Mouse (Mus musculus) heart, embryonic 15.5 days (tissue): Measurements from ENCODE around the gene Mphosph10. TPM values are rescaled to one million over a fixed set of nuclear protein-coding genes. Genes with fewer than 3 reads are reported as not detected.

Experiments
- ATAC-seq: fragments of 200-750 bp; cut with Nextera tagmentation; replicated peaks from 2 replicates; pipeline ENCODE4 v1.8.0; 2017; ENCODE audit warnings: low read depth, moderate TSS enrichment; ENCODE audit not compliant: insufficient number of reproducible peaks, insufficient read depth, low FRiP score
- H3K27ac ChIP-seq: fragments of 300-500 bp; sonication (generic); 2 replicates; pipeline ENCODE4 v1.5.1; 2015; ENCODE audit warnings: mild to moderate bottlenecking, inconsistent platforms
- H3K27me3 ChIP-seq: fragments of 300-500 bp; sonication (generic); 2 replicates; pipeline ENCODE4 v1.6.1; 2015; ENCODE audit warnings: inconsistent platforms
- H3K36me3 ChIP-seq: fragments of 300-500 bp; sonication (generic); 2 replicates; pipeline ENCODE4 v1.6.1; 2015; ENCODE audit warnings: mild to moderate bottlenecking, inconsistent platforms
- H3K4me1 ChIP-seq: fragments of 300-500 bp; sonication (generic); replicated peaks from 2 replicates; pipeline ENCODE4 v1.6.1; 2015; ENCODE audit warnings: inconsistent platforms
- H3K4me2 ChIP-seq: fragments of 300-500 bp; sonication (generic); 2 replicates; pipeline ENCODE4 v1.6.1; 2015; ENCODE audit warnings: inconsistent platforms, mild to moderate bottlenecking, moderate library complexity
- H3K4me3 ChIP-seq: fragments of 300-500 bp; sonication (generic); 2 replicates; pipeline ENCODE4 v1.5.1; 2015; ENCODE audit warnings: mild to moderate bottlenecking, inconsistent platforms
- H3K9ac ChIP-seq: fragments of 300-500 bp; sonication (generic); 2 replicates; pipeline ENCODE4 v1.6.1; 2015; ENCODE audit warnings: mild to moderate bottlenecking, inconsistent platforms
- H3K9me3 ChIP-seq: fragments of 300-500 bp; sonication (generic); replicated peaks from 2 replicates; pipeline ENCODE4 v1.6.1; 2016; ENCODE audit warnings: inconsistent platforms
- whole genome bisulfite sequencing: fragments of 180-500 bp; shearing (Covaris S2); methylation state at CpG from one replicate; pipeline ENCODE4 v1.1.7; 2015; ENCODE audit warnings: mixed read lengths; 5-methylcytosine and 5-hydroxymethylcytosine counted together
- polyA plus RNA-seq: library from polyadenylated mRNA; unstranded; fragments of >200 nt; fragmentation: Nextera tagmentation; extraction: Ambion mirVana; gene quantifications from 2 replicates; pipeline ENCODE4 v1.2.1, GENCODE M21; 2015

The Mphosph10 gene
- polyA plus RNA-seq, 1 experiment from 2014 or later, result 21.9 TPM

DNA sequence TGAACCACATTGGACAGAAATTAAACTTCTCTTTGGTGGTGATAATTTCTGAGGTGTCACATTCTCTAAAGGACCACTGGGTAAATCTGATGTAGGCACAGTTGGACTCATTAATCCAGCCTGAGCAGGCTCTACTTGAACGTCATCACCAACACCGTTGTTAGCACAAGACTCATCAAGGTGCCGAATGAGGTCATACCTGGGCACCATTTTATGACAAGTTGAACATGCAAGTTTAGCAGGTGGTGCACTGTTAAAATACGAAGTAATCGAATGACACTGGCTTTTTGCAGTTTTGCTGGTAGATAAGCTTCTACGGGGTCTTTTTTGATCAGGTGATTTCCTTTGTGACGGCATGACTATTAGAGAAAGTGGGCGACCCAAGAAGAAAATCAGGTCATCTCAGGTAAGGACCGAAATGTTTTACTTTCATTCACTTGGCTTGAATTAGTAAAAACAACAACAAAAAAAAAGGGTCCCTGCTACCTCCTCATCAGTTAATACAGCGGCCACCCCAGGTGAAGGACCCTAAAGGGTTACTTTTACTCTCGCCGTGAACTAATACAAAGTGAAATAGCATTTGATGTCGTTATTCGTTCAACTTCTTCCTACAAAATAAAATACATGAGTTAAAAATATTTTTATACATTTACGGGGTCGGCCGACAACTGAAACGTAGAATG lies 18.8 kb downstream of the Mphosph10 start:
- Histone ChIP-seq H3K9me3 (no peaks in the 10 kb centered on the region), H3K4me3 (peak overlapping the region; percentile 80), H3K4me2 (peak overlapping the region; percentile 74), H3K9ac (peak overlapping the region; percentile 82), H3K27me3 (no peaks in the 10 kb centered on the region), H3K27ac (peak overlapping the region; percentile 98), H3K36me3 (peaks cover 20% of the 10 kb centered on the region), H3K4me1 (peaks cover 6% of the 10 kb centered on the region; the same call in 1 of the 2 replicates)
- no peak for ATAC-seq
- 10% methylated on average over 18 of the region's 18 CpGs for WGBS

DNA sequence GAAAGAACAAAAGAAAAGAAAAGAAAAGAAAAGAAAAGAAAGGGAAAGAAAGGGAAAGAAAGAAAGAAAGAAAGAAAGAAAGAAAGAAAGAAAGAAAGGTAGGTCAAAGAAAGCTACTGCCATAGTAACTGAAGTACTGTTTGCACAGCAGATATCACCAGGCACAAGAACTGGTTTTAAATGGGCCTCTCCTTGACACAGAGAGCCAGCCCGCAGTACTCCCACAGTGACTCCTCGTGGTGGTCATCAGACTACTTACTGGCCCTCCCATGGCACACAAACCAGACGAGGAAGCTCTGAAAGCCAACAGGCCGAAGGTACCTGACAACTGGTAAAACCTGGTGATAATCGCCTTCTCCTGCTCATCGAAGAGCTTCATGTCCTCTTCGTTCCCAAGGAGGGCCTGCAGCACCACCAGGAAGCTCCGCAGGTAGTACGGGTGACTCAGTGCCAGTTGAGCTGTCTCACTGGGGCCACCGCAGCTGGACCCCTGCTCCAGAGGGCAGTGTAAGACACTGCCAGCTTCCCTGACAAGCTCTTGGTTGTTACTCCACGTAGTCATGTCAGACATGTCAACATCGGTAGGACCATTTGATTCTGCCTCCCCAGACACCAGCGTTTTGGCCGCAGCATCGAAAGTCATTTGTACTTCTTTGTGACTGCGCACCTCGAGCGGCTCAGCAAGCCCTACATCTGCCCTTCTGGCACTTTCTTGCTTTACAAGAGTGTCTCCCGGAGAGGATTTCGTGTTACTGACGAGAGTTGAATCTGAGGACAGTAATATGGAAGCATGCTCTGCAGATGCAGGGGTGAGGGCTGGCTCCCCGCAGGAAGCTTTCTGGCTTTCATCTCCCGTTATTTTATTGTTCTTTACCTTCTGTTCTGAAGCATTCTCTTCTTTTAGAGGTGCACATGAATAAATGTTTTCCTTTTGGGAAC lies 19.9 kb downstream of the Mphosph10 start:
- ATAC-seq, result no peak
- Histone ChIP-seq H3K4me2 (no peak overlapping the region), H3K27ac (no peak overlapping the region), H3K36me3 (peaks cover 13% of the 10 kb centered on the region), H3K27me3 (no peaks in the 10 kb centered on the region), H3K9me3 (no peaks in the 10 kb centered on the region), H3K4me3 (no peak overlapping the region), H3K9ac (no peak overlapping the region), H3K4me1 (peaks cover 6% of the 10 kb centered on the region; the same call in 1 of the 2 replicates)
- WGBS, result 87% methylated on average over 23 of the region's 23 CpGs

DNA sequence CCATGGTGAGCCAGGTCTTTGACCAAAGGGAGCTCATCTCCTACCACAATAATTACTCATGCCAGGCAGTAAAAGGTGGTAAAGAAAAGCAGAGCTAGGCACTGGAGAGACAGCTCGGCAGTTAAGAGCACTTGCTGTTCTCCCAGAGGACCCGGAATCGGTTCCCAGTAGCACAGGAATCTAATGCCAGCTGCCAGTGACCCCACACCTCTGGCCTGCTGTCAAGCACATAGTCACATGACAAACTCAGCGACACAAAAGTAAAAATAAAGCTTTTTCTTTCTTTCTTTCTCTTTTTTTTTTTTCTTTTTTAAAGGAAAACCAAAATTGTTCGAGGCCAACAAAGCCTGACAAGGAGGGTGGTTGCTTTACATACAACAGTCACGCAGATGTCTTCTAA lies 22.2 kb downstream of the Mphosph10 start:
- no peak overlapping the region for H3K4me2 ChIP-seq
- H3K9me3 ChIP-seq, result no peaks in the 10 kb centered on the region
- H3K27ac ChIP-seq, result no peak overlapping the region
- H3K4me1 ChIP-seq, result peaks cover 6% of the 10 kb centered on the region; the same call in 1 of the 2 replicates
- peaks cover 19% of the 10 kb centered on the region for H3K36me3 ChIP-seq
- no peak overlapping the region for H3K9ac ChIP-seq
- WGBS, result 82% methylated on average over 6 of the region's 6 CpGs
- H3K27me3 ChIP-seq, result no peaks in the 10 kb centered on the region
- ATAC-seq, result no peak
- H3K4me3 ChIP-seq, result no peak overlapping the region

DNA sequence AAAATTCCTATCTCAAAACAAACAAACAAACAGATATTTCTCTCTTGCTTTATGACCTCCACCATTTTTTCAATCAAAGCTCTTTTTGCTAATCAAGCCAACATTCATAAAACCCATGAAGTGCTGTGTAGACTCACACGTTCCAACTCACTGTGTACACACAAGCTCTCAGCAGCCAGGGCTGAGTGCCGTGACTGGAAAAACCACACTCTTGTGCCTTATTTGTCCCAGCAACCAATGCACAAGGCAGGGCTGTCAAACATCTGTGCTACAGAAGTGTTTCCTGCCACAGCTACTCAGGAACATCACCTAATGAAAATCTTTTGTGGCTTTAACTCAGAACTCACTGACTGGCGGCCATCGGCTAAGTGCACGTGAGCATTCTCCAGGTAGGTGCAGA lies 26.2 kb downstream of the Mphosph10 start:
- no peaks in the 10 kb centered on the region for H3K27me3 ChIP-seq
- H3K36me3 ChIP-seq, result peaks cover 51% of the 10 kb centered on the region
- no peak overlapping the region for H3K27ac ChIP-seq
- WGBS, result 86% methylated on average over 5 of the region's 5 CpGs
- H3K9me3 ChIP-seq, result no peaks in the 10 kb centered on the region
- H3K4me2 ChIP-seq, result no peak overlapping the region
- no peak overlapping the region for H3K4me3 ChIP-seq
- no peak for ATAC-seq
- H3K9ac ChIP-seq, result no peak overlapping the region
- no peaks in the 10 kb centered on the region for H3K4me1 ChIP-seq

DNA sequence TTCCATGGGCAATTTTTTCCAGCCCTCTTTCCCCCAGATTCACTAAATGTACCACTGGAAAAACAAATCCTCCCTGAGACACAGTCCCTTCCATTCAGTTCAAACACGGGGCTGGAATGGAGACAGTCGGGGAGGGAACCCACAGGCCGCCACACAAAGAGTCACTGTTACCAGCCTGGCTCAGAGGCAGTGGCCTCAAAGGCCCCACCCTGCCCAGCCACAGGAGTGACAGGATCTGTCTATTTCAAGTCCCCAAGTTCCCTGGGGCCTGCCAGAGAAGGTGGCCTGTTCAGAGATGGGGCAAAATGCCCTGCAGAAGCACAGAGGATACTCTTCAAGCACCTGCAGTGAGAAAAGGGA lies 31.5 kb downstream of the Mphosph10 start:
- no peak for ATAC-seq
- no peak overlapping the region for H3K27ac ChIP-seq
- no peak overlapping the region for H3K4me3 ChIP-seq
- WGBS, result 56% methylated on average over 3 of the region's 3 CpGs
- H3K4me1 ChIP-seq, result peaks cover 4% of the 10 kb centered on the region; the same call in 1 of the 2 replicates
- H3K9ac ChIP-seq, result no peak overlapping the region
- H3K9me3 ChIP-seq, result no peaks in the 10 kb centered on the region
- peaks cover 47% of the 10 kb centered on the region for H3K36me3 ChIP-seq
- H3K4me2 ChIP-seq, result no peak overlapping the region
- no peaks in the 10 kb centered on the region for H3K27me3 ChIP-seq

DNA sequence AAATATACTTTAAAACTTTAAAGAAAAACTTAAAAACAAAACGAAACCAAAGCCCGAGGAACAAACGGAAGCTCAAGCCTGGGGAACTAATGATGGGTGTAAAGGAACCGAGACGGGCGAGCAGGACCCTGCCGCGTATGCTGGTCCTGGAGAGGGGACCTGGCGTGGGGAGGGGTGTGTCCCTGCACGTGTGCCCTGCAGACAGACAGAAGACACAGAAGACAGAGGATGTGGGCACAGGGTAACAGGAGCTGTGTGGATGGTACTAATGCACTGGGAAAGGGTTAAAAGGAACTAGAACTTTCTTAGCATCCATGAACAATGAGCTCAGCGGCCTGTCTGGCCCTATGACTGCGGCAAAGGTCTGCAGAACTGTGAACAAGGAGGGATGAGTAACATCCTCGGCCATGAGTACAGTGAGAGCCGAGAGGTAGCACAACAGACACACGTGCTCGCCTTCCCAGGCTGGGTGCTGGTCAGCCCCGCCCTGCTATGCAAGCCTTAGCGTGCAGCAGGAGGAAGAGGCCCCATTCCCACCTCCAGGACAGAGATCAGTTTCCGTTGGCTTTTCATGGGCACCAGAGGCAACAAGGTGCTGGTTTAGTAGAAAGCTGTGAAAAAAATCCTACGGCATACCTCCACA lies 32.0 kb downstream of the Mphosph10 start:
- Histone ChIP-seq H3K27ac (no peak overlapping the region), H3K9me3 (no peaks in the 10 kb centered on the region), H3K9ac (no peak overlapping the region), H3K4me2 (no peak overlapping the region), H3K36me3 (peaks cover 49% of the 10 kb centered on the region), H3K4me1 (peaks cover 4% of the 10 kb centered on the region; the same call in 1 of the 2 replicates), H3K27me3 (no peaks in the 10 kb centered on the region), H3K4me3 (no peak overlapping the region)
- WGBS, result 82% methylated on average over 20 of the region's 20 CpGs
- ATAC-seq, result no peak

DNA sequence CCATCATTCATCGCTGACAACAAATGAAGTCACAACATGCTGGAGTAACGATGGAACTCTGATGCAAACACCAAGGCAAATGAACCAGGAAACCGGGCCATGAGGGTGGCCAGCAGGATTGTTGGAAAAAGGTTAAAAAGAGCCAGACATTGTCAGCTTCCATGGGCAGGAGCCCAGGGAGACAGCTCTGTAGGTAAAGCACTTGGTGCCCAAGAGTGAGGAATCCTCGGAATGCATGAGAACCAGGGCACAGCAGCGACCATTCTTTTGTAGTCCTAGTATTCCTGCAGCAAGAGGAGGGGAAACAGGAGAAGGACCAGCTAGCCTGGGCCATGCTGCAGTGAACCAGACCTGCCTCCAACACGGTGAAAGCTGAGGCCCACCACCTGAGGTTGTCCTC lies 33.4 kb downstream of the Mphosph10 start:
- ATAC-seq, result no peak
- Histone ChIP-seq H3K9me3 (no peaks in the 10 kb centered on the region), H3K4me2 (no peak overlapping the region), H3K36me3 (peaks cover 37% of the 10 kb centered on the region), H3K9ac (no peak overlapping the region), H3K4me3 (no peak overlapping the region), H3K27me3 (no peaks in the 10 kb centered on the region), H3K4me1 (peaks cover 4% of the 10 kb centered on the region; the same call in 1 of the 2 replicates), H3K27ac (no peak overlapping the region)
- WGBS, result 65% methylated on average over 6 of the region's 6 CpGs

DNA sequence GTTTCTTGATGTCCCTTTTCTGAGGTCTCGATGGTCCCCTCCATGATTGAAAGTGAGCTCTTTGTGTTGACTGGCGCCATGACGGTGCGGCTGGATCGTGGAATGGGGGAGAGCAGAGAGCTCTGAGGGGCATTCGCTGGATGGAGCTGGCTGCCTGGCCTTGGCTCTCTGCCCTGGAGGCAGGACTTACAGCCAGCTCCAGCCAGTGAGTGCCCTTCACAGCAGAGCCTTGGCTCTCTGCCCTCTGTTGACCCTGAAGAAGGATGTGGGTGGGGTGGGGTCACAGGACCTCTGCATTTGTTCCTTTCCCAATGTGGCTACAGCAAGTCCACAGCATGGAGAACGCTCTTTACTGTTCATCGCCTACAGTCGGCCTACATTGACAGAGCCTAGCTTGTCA lies 34.7 kb downstream of the Mphosph10 start:
- no peaks in the 10 kb centered on the region for H3K27me3 ChIP-seq
- H3K9me3 ChIP-seq, result no peaks in the 10 kb centered on the region
- WGBS, result 87% methylated on average over 9 of the region's 9 CpGs
- H3K4me2 ChIP-seq, result no peak overlapping the region
- H3K9ac ChIP-seq, result no peak overlapping the region
- H3K4me3 ChIP-seq, result no peak overlapping the region
- peak; percentile 47; the same call in 1 of the 2 replicates for ATAC-seq
- H3K36me3 ChIP-seq, result peaks cover 35% of the 10 kb centered on the region
- no peak overlapping the region for H3K27ac ChIP-seq
- H3K4me1 ChIP-seq, result peaks cover 4% of the 10 kb centered on the region; the same call in 1 of the 2 replicates

DNA sequence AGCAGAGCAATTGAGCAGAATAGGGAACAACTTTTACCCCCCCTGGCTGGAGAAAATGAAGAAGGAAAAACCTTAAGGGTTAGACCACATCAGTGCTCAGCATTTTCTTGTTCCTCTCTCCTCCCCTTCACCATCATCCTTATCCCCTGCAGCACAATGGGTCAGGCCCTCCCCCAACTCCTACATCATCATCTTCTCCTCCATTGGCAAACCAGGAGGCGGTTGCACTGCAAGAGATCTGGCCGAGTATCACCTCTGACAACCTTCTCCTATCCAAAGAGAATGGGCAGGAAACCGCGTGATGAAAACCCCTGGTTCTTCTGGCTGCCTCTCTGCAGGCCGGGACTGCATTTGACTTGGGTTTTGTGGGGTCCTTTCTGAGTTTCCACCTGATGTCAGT lies 35.4 kb downstream of the Mphosph10 start:
- no peak overlapping the region for H3K4me3 ChIP-seq
- peaks cover 28% of the 10 kb centered on the region for H3K36me3 ChIP-seq
- no peaks in the 10 kb centered on the region for H3K27me3 ChIP-seq
- no peak overlapping the region for H3K27ac ChIP-seq
- no peak overlapping the region for H3K9ac ChIP-seq
- H3K4me1 ChIP-seq, result peaks cover 4% of the 10 kb centered on the region; the same call in 1 of the 2 replicates
- H3K9me3 ChIP-seq, result no peaks in the 10 kb centered on the region
- no peak for ATAC-seq
- WGBS, result 86% methylated on average over 5 of the region's 5 CpGs
- H3K4me2 ChIP-seq, result no peak overlapping the region

DNA sequence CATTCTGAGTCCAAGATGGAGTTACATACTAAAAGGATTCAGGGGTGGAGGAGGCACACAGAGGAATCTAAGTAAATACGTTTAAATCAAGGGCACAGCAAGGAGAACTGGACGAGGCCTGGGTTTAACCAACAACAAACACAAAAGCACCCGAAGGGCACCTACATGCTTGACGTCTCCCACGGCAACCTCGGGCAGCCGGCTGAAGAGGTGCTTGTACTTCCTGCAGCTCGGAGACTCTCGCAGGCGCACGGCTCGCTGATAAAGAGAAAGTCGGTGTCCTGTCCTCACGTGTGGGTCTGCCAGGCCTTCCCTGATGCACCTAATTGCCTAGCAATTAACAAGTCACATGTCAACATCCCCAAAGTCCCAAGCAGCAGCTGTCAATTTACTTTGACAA lies 37.9 kb downstream of the Mphosph10 start:
- Histone ChIP-seq H3K27me3 (no peaks in the 10 kb centered on the region), H3K9me3 (no peaks in the 10 kb centered on the region), H3K27ac (no peak overlapping the region), H3K4me2 (no peak overlapping the region), H3K4me1 (peaks cover 4% of the 10 kb centered on the region; the same call in 1 of the 2 replicates), H3K36me3 (peaks cover 21% of the 10 kb centered on the region), H3K9ac (no peak overlapping the region), H3K4me3 (no peak overlapping the region)
- no peak for ATAC-seq
- 58% methylated on average over 14 of the region's 14 CpGs for WGBS

DNA sequence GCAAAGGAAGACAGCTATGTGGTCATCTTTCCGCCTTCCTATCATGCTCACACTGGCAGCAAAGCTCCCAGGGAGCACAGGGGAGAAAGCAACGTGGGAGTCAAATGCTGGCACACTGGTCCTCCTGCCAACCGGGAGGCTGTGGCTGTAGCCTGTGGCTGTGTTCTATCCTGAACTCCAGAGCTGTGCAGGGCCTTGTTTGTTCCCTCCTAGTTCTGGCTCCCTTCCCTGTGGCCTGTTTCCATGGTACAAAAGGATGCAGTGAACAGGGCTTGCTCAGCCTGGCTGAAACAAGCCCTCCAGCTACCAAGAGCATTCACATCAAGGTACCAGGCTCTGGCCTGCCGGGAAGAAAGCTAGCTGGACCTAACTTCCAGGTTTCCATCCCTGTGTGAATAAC lies 41.0 kb downstream of the Mphosph10 start:
- WGBS, result 71% methylated on average over 4 of the region's 4 CpGs
- no peaks in the 10 kb centered on the region for H3K9me3 ChIP-seq
- H3K27ac ChIP-seq, result no peak overlapping the region
- H3K4me1 ChIP-seq, result no peaks in the 10 kb centered on the region
- no peak overlapping the region for H3K9ac ChIP-seq
- ATAC-seq, result no peak
- H3K36me3 ChIP-seq, result peaks cover 30% of the 10 kb centered on the region
- H3K4me2 ChIP-seq, result no peak overlapping the region
- no peak overlapping the region for H3K4me3 ChIP-seq
- no peaks in the 10 kb centered on the region for H3K27me3 ChIP-seq
